Mouse (Mus musculus) layer of hippocampus, adult 18-20 months (tissue): ENCODE data around the gene Arnt2. TPM values are rescaled to one million over a fixed set of nuclear protein-coding genes. Genes with fewer than 3 reads are reported as not detected.

Experiments used
- DNase-seq, 2 experiments: peaks; one replicate each; pipeline ENCODE4 v3.0.0; 2022; ENCODE audit warnings: low spot score in 2 of 2
- long read RNA-seq: library from polyadenylated mRNA; stranded (forward); transcript quantifications from one replicate; pipeline ENCODE4 v2.0.0, GENCODE M21; 2021
- total RNA-seq, 2 experiments: library from RNA; stranded (reverse); gene quantifications; 2 replicates each; pipeline ENCODE4 v1.2.3; 2021

The Arnt2 gene
- 100 to 1,000 TPM; 158 to 160 TPM for total RNA-seq
- long read RNA-seq, full-length matches to known transcripts, result 74 of 193 reads
- long read RNA-seq, partial matches to known transcripts, result 26 of 193 reads
- long read RNA-seq, other reads (novel, unspliced or antisense), result 93 of 193 reads

GRCm38 (mm10) chr7:84409896-84410521, at the start of gene Arnt2:
Arnt2 (minus strand) TSS chr7:84410176.
- DNase-seq, result peak; percentile 57 to 77

GRCm38 (mm10) chr7:84451681-84452080, 41.7 kb upstream of the Arnt2 start:
- DNase-seq, result no peak

- peak; percentile 73 to 86 for DNase-seq
These were observed 39.1 kb upstream of the Arnt2 start for GRCm38 (mm10) chr7:84449066-84449465.

GRCm38 (mm10) chr7:84448512-84448911, 38.5 kb upstream of the Arnt2 start:
- DNase-seq, result no peak

GRCm38 (mm10) chr7:84447740-84448435, 37.9 kb upstream of the Arnt2 start:
- no peak for DNase-seq

- DNase-seq, result peak; percentile 45 to 68
These were observed 37.1 kb upstream of the Arnt2 start for GRCm38 (mm10) chr7:84447060-84447459.

GRCm38 (mm10) chr7:84442343-84442911, 32.5 kb upstream of the Arnt2 start:
- DNase-seq, result no peak

GRCm38 (mm10) chr7:84439606-84440005, 29.6 kb upstream of the Arnt2 start:
- no peak for DNase-seq

- no peak for DNase-seq
These were observed 24.9 kb upstream of the Arnt2 start for GRCm38 (mm10) chr7:84434901-84435300.

- DNase-seq, result peak; percentile 16 to 65
These were observed 22.2 kb upstream of the Arnt2 start for GRCm38 (mm10) chr7:84432151-84432550.

GRCm38 (mm10) chr7:84427221-84427620, 17.2 kb upstream of the Arnt2 start:
- no peak for DNase-seq

GRCm38 (mm10) chr7:84424670-84425385, 14.9 kb upstream of the Arnt2 start:
- peak in 1 of 2 experiments; percentile 66 for DNase-seq

GRCm38 (mm10) chr7:84421753-84422152, 11.8 kb upstream of the Arnt2 start:
- DNase-seq, result no peak

GRCm38 (mm10) chr7:84421291-84421665, 11.3 kb upstream of the Arnt2 start:
- no peak for DNase-seq

GRCm38 (mm10) chr7:84420581-84421290, 10.8 kb upstream of the Arnt2 start:
- DNase-seq, result peak in 1 of 2 experiments; percentile 45

- DNase-seq, result no peak
These were observed 7.5 kb upstream of the Arnt2 start for GRCm38 (mm10) chr7:84417441-84417840.

GRCm38 (mm10) chr7:84412570-84412969, 2.6 kb upstream of the Arnt2 start:
- no peak for DNase-seq

GRCm38 (mm10) chr7:84409241-84409895, 608 bp downstream of the Arnt2 start:
- DNase-seq, result peak in 1 of 2 experiments; percentile 67

GRCm38 (mm10) chr7:84408282-84408681, 1.7 kb downstream of the Arnt2 start:
- peak in 1 of 2 experiments; percentile 54 for DNase-seq

GRCm38 (mm10) chr7:84403371-84403770, 6.6 kb downstream of the Arnt2 start:
- peak in 1 of 2 experiments; percentile 41 for DNase-seq
